9 mouse cellular contexts compared by ENCODE assay signal in genomic region chr10:127291881-127292638, GRCm38 (mm10). TPM values are rescaled to one million over a fixed set of nuclear protein-coding genes. Genes with fewer than 3 reads are reported as not detected.
DNase-seq lines count a peak whose midpoint lies in the region; ATAC-seq and TF ChIP-seq lines count a peak whose summit lies in the region.
"Had no signal": no experiment of that assay in that cellular context is flagged by ENCODE, and none has a peak within 500 bp of the region (broad histone marks: within the 10 kb centered on the region; RNA-seq: fewer than 3 reads in every experiment).

No protein-coding gene starts in this region.

- DNase-seq in lung, embryonic 14.5 days, result no peak
- no peak for DNase-seq in lung, postnatal 4 days
- no peak for DNase-seq in embryonic facial prominence, embryonic 11.5 days (ENCODE audit: low spot score)
- DNase-seq in layer of hippocampus, adult 8-10 months (ENCODE audit: low spot score in 2 of 2), result no peak
- no peak for DNase-seq in left cerebral cortex, adult 18-20 months (ENCODE audit: low spot score in 2 of 2)
- DNase-seq in cerebellum, postnatal 14 days, result no peak
- DNase-seq: adrenal gland, adult 8-10 months had no signal

- WGBS in lung, embryonic 14.5 days, result 22% methylated on average over 5 of the region's 5 CpGs
- 52% methylated on average over 5 of the region's 5 CpGs for WGBS in embryonic facial prominence, embryonic 11.5 days
- 31% methylated on average over 5 of the region's 5 CpGs for WGBS in intestine, embryonic 16.5 days
- 62% methylated on average over 5 of the region's 5 CpGs for WGBS in neural tube, embryonic 12.5 days

- H3K9me3 ChIP-seq in lung, embryonic 14.5 days (ENCODE audit: low read depth, low read length), result no peaks in the 10 kb centered on the region
- no peaks in the 10 kb centered on the region for H3K9me3 ChIP-seq in embryonic facial prominence, embryonic 11.5 days (replicated peaks; ENCODE audit: control insufficient read depth, low read length)
- no peaks in the 10 kb centered on the region for H3K9me3 ChIP-seq in intestine, embryonic 16.5 days (ENCODE audit: control insufficient read depth, low read length)
- H3K9me3 ChIP-seq in neural tube, embryonic 12.5 days, result no peaks in the 10 kb centered on the region

- peak overlapping the region; percentile 76 for H3K9ac ChIP-seq in lung, embryonic 14.5 days
- H3K9ac ChIP-seq in embryonic facial prominence, embryonic 11.5 days (replicated peaks; ENCODE audit: low read length), result peak overlapping the region; percentile 71
- H3K9ac ChIP-seq in intestine, embryonic 16.5 days (ENCODE audit: low read depth, low read length), result peak overlapping the region; percentile 82
- peak overlapping the region; percentile 69 for H3K9ac ChIP-seq in neural tube, embryonic 12.5 days

- no peak for TF ChIP-seq CTCF in lung, embryonic 14.5 days (IDR thresholded peaks at IDR 0.05; ENCODE audit: low read depth)

- peaks cover 43% of the 10 kb centered on the region for H3K36me3 ChIP-seq in lung, embryonic 14.5 days (ENCODE audit: insufficient read depth)
- peaks cover 23% of the 10 kb centered on the region for H3K36me3 ChIP-seq in embryonic facial prominence, embryonic 11.5 days (replicated peaks; ENCODE audit: control insufficient read depth, insufficient read depth, low read depth, low read length)
- H3K36me3 ChIP-seq in intestine, embryonic 16.5 days (ENCODE audit: control insufficient read depth, insufficient read depth, low read length), result peaks cover 13% of the 10 kb centered on the region; the same call in 1 of the 2 replicates
- H3K36me3 ChIP-seq in neural tube, embryonic 12.5 days, result peaks cover 41% of the 10 kb centered on the region

- H3K27me3 ChIP-seq in lung, embryonic 14.5 days (ENCODE audit: insufficient read depth, low read length), result no peaks in the 10 kb centered on the region
- H3K27me3 ChIP-seq in embryonic facial prominence, embryonic 11.5 days (ENCODE audit: control insufficient read depth, insufficient read depth, low read length), result no peaks in the 10 kb centered on the region
- H3K27me3 ChIP-seq in intestine, embryonic 16.5 days (replicated peaks; ENCODE audit: control insufficient read depth, insufficient read depth, low read length), result no peaks in the 10 kb centered on the region
- H3K27me3 ChIP-seq in neural tube, embryonic 12.5 days (replicated peaks), result no peaks in the 10 kb centered on the region

- H3K4me2 ChIP-seq in lung, embryonic 14.5 days, result peak overlapping the region; percentile 83
- peak overlapping the region; percentile 72 for H3K4me2 ChIP-seq in embryonic facial prominence, embryonic 11.5 days (ENCODE audit: low read depth, low read length)
- peak overlapping the region; percentile 72 for H3K4me2 ChIP-seq in intestine, embryonic 16.5 days (ENCODE audit: low read depth, low read length)
- peak overlapping the region; percentile 88 for H3K4me2 ChIP-seq in neural tube, embryonic 12.5 days (replicated peaks)

- H3K4me3 ChIP-seq in lung, embryonic 14.5 days (ENCODE audit: low read depth, low read length), result peak overlapping the region; percentile 65
- peak overlapping the region; percentile 55 for H3K4me3 ChIP-seq in embryonic facial prominence, embryonic 11.5 days (ENCODE audit: low read depth, low read length)
- H3K4me3 ChIP-seq in intestine, embryonic 16.5 days (ENCODE audit: low read length), result peak overlapping the region; percentile 75
- peak overlapping the region; percentile 63 for H3K4me3 ChIP-seq in neural tube, embryonic 12.5 days

- peak overlapping the region; percentile 93 for H3K27ac ChIP-seq in lung, embryonic 14.5 days (ENCODE audit: low read depth)
- no peak overlapping the region for H3K27ac ChIP-seq in embryonic facial prominence, embryonic 11.5 days (replicated peaks; ENCODE audit: low read depth, low read length)
- H3K27ac ChIP-seq in intestine, embryonic 16.5 days (ENCODE audit: low read length), result peak overlapping the region; percentile 94; the same call in 1 of the 2 replicates
- H3K27ac ChIP-seq in neural tube, embryonic 12.5 days, result no peak overlapping the region

- ATAC-seq in lung, embryonic 14.5 days (ENCODE audit: insufficient read depth), result no peak
- no peak for ATAC-seq in embryonic facial prominence, embryonic 11.5 days (replicated peaks; ENCODE audit: insufficient number of reproducible peaks, low FRiP score, low TSS enrichment, low read depth)
- no peak for ATAC-seq in intestine, embryonic 16.5 days
- ATAC-seq in neural tube, embryonic 12.5 days (ENCODE audit: low FRiP score, low read depth), result no peak

- H3K4me1 ChIP-seq in lung, embryonic 14.5 days (ENCODE audit: insufficient read depth), result peaks cover 24% of the 10 kb centered on the region; the same call in 1 of the 2 replicates
- peaks cover 5% of the 10 kb centered on the region for H3K4me1 ChIP-seq in embryonic facial prominence, embryonic 11.5 days (ENCODE audit: control insufficient read depth, insufficient read depth, low read length)
- H3K4me1 ChIP-seq in intestine, embryonic 16.5 days (ENCODE audit: control insufficient read depth, insufficient read depth, low read length), result peaks cover 30% of the 10 kb centered on the region
- H3K4me1 ChIP-seq in neural tube, embryonic 12.5 days, result peaks cover 33% of the 10 kb centered on the region

RNA-seq across cellular contexts. Expression of gene Mbd6, which starts 3.2 kb away (rescaled TPM):
- polyA plus RNA-seq in lung, embryonic 14.5 days (2014; fragmentation: Nextera tagmentation; extraction: Ambion mirVana), result 19.1 and 19.4 TPM in 2 replicates
- polyA plus RNA-seq in embryonic facial prominence, embryonic 11.5 days (2014; fragmentation: Nextera tagmentation; extraction: Ambion mirVana), result 9.8 and 11.6 TPM in 2 replicates
- 9.9 and 11.1 TPM in 2 replicates for polyA plus RNA-seq in intestine, embryonic 16.5 days (2015; fragmentation: Nextera tagmentation; extraction: Ambion mirVana)
- polyA plus RNA-seq in neural tube, embryonic 12.5 days (2016; fragmentation: Nextera tagmentation; extraction: Ambion mirVana), result 18.4 and 20.5 TPM in 2 replicates
- 10 to 100 TPM; 56.3 to 61.6 (median 56.8) TPM for total RNA-seq in layer of hippocampus, adult 8-10 months (2022)
- total RNA-seq in left cerebral cortex, adult 18-20 months (2021), result 10 to 100 TPM; 43.5 to 46.3 TPM

RNA-seq across cellular contexts. Expression of gene Mars, which starts 19.5 kb away (rescaled TPM):
- 128 and 132 TPM in 2 replicates for polyA plus RNA-seq in lung, embryonic 14.5 days (2014; fragmentation: Nextera tagmentation; extraction: Ambion mirVana)
- polyA plus RNA-seq in embryonic facial prominence, embryonic 11.5 days (2014; fragmentation: Nextera tagmentation; extraction: Ambion mirVana), result 174 and 179 TPM in 2 replicates
- polyA plus RNA-seq in intestine, embryonic 16.5 days (2015; fragmentation: Nextera tagmentation; extraction: Ambion mirVana), result 96.8 and 108 TPM in 2 replicates
- 145 and 146 TPM in 2 replicates for polyA plus RNA-seq in neural tube, embryonic 12.5 days (2016; fragmentation: Nextera tagmentation; extraction: Ambion mirVana)
- total RNA-seq in layer of hippocampus, adult 8-10 months (2022), result 10 to 100 TPM; 56.7 to 65.8 (median 63.9) TPM
- 10 to 100 TPM; 53.3 to 57.9 TPM for total RNA-seq in left cerebral cortex, adult 18-20 months (2021)

RNA-seq across cellular contexts. Expression of gene Dctn2, which starts 25.9 kb away (rescaled TPM):
- 158 and 160 TPM in 2 replicates for polyA plus RNA-seq in lung, embryonic 14.5 days (2014; fragmentation: Nextera tagmentation; extraction: Ambion mirVana)
- polyA plus RNA-seq in embryonic facial prominence, embryonic 11.5 days (2014; fragmentation: Nextera tagmentation; extraction: Ambion mirVana), result 162 and 180 TPM in 2 replicates
- 162 and 170 TPM in 2 replicates for polyA plus RNA-seq in intestine, embryonic 16.5 days (2015; fragmentation: Nextera tagmentation; extraction: Ambion mirVana)
- polyA plus RNA-seq in neural tube, embryonic 12.5 days (2016; fragmentation: Nextera tagmentation; extraction: Ambion mirVana), result 273 and 277 TPM in 2 replicates
- total RNA-seq in layer of hippocampus, adult 8-10 months (2022), result 100 to 1,000 TPM; 260 to 271 (median 262) TPM
- 100 to 1,000 TPM; 260 TPM for total RNA-seq in left cerebral cortex, adult 18-20 months (2021)

RNA-seq across cellular contexts. Expression of gene Kif5a, which starts 28.9 kb away (rescaled TPM):
- polyA plus RNA-seq in lung, embryonic 14.5 days (2014; fragmentation: Nextera tagmentation; extraction: Ambion mirVana), result 0.64 and 1.0 TPM in 2 replicates
- 10.4 and 12.2 TPM in 2 replicates for polyA plus RNA-seq in embryonic facial prominence, embryonic 11.5 days (2014; fragmentation: Nextera tagmentation; extraction: Ambion mirVana)
- 5.2 and 5.3 TPM in 2 replicates for polyA plus RNA-seq in intestine, embryonic 16.5 days (2015; fragmentation: Nextera tagmentation; extraction: Ambion mirVana)
- polyA plus RNA-seq in neural tube, embryonic 12.5 days (2016; fragmentation: Nextera tagmentation; extraction: Ambion mirVana), result 72.7 and 81.6 TPM in 2 replicates
- total RNA-seq in layer of hippocampus, adult 8-10 months (2022), result 100 to 1,000 TPM; 807 to 850 (median 831) TPM
- 1,000 to 10,000 TPM; 1,032 to 1,108 TPM for total RNA-seq in left cerebral cortex, adult 18-20 months (2021)

RNA-seq across cellular contexts. Expression of gene Arhgap9, which starts 29.7 kb away (rescaled TPM):
- 3.2 and 4.2 TPM in 2 replicates for polyA plus RNA-seq in lung, embryonic 14.5 days (2014; fragmentation: Nextera tagmentation; extraction: Ambion mirVana)
- 1.8 and 2.7 TPM in 2 replicates for polyA plus RNA-seq in embryonic facial prominence, embryonic 11.5 days (2014; fragmentation: Nextera tagmentation; extraction: Ambion mirVana)
- 7.9 and 9.0 TPM in 2 replicates for polyA plus RNA-seq in intestine, embryonic 16.5 days (2015; fragmentation: Nextera tagmentation; extraction: Ambion mirVana)
- polyA plus RNA-seq in neural tube, embryonic 12.5 days (2016; fragmentation: Nextera tagmentation; extraction: Ambion mirVana), result 1.7 and 2.0 TPM in 2 replicates
- 1 to 10 TPM in 3 of 4 experiments, under 1 TPM in 1; 0.60 to 4.6 (median 2.2) TPM for total RNA-seq in layer of hippocampus, adult 8-10 months (2022)
- 1 to 10 TPM; 1.1 TPM for total RNA-seq in left cerebral cortex, adult 18-20 months (2021)

Comparison
In these comparisons a context has a peak if more than half of its experiments do, and no peak if none do; other contexts are left out.
1. H3K27ac ChIP-seq: peak in lung, embryonic 14.5 days (single experiment) and intestine, embryonic 16.5 days (single experiment); none in embryonic facial prominence, embryonic 11.5 days (single experiment) and neural tube, embryonic 12.5 days (single experiment).
2. Peak in every context shown above with its lines, with median percentiles within 50 percentile points of each other: H3K4me2 ChIP-seq, H3K4me3 ChIP-seq and H3K9ac ChIP-seq.